Mouse (Mus musculus) lung, postnatal 0 days (tissue): ENCODE data around the gene Phyhipl.

Source experiments
- CTCF ChIP-seq: IDR thresholded peaks from 2 replicates; pipeline ENCODE4 v1.5.1; 2016; ENCODE audit warnings: antibody characterized with exemption, mild to moderate bottlenecking
- EP300 ChIP-seq: IDR thresholded peaks from 2 replicates; pipeline ENCODE4 v1.6.1; 2016; ENCODE audit warnings: antibody characterized with exemption, mild to moderate bottlenecking, control low read depth

DNA sequence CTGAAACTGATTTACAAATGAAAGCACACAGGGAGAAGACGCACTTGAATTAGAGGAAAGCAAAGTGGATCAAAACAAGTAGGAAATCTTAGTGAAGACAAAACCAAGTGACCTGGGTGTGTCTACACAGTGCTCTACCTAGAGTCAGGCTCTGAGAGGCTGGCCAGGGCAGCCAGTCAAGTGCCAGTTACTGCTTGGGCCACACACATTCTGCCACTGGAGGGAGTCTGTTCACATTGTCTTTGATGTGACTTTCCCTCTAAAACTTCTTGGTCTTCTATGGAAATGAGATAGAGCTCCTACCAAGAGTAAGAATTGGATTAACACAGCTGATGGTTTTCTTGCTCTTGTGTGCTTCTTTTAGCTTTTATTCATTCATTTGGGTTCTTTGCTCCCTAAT, 61.8 kb downstream of the Phyhipl start:
- TF ChIP-seq CTCF (peak; percentile 52), EP300 (no peak)
